Mouse (Mus musculus) adrenal gland, postnatal 4 days (tissue): ENCODE data around the gene Tctex1d1. TPM values are rescaled to one million over a fixed set of nuclear protein-coding genes. Genes with fewer than 3 reads are reported as not detected.

Source experiments
- DNase-seq, 2 experiments: peaks; one replicate each; pipeline ENCODE4 v3.0.0; 2021 to 2022; ENCODE audit warnings: low spot score in 2 of 2, mixed read lengths in 2 of 2
- total RNA-seq, 2 experiments: library from RNA; stranded (reverse); gene quantifications; 2 replicates each; pipeline ENCODE4 v1.2.3; 2021

The Tctex1d1 gene
- total RNA-seq, 2 experiments from 2014 or later: not detected

DNA sequence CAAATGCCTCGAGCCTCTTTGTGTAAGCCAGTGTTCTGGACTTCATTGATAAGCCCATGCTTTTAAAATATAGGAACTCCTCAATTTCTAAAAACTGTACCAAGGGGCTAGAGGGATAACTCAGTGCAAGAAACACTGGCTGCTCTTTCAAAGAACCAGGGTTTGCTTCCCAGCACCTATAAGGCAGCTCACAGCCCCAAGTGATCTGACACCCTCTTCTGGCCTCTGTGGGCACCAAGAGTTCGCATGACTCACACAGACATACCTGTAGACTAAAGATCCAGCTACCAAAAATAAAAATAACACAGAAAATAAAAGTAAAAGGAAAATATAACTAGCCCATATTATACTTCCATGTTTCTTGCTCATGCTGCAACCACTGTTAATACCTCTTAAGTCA is 9.3 kb downstream of the Tctex1d1 start:
- DNase-seq: no peak

DNA sequence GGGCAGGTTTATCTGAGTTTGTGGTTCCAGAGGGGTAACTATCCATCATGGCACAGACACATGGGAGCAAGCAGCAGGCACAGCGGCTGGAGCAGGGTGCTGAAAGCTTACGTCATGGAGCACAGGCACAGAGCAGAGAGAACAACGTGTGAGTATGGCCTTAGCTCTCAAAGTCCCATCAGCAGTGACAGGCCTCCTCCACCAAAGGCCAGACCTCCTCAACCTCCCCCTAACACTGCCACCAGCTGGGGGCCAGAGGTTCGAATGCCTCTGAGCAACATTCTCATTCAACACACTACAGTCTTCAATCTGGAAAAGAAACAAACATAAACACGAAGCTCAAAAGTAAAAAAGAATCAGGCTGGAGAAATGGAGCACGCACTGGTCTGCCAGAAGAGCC is 10.1 kb downstream of the Tctex1d1 start:
- DNase-seq: no peak

DNA sequence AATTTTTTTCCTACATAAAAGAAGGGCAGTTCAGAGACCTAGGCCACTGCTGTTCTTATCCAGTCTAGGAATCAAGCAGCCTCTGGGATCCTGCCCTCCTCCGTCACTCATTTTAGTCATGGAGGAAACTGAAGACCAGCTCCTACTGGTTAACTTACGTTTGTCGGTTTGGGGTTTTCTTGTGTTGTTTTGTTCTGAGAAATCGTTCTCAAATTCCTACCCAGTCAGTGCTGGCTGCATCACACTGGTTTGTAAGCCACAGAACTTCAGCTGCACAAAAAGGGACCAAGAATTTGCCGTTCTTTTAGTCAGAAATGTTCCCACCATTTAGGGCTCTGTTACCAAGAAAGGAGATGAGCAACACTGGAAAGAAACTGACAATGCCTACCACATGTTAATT is 11.0 kb downstream of the Tctex1d1 start:
- no peak for DNase-seq

DNA sequence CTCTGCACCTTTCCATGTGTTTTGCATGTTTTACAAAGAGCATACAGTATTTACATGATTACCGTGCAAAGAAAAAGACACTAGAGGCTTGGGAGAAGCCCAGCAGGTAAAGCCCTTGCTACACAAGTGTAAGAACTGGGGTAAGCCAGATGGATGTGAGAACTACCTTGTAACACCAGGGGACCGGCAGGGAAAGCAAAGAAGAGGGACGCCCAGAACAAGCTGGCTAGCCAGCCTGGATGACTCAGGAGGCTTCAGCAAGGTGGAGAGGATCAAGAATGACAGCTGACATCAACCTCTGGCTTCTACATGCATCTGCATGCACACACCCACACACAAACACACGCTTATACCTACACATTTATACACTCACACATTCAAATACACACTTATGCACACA is 11.6 kb downstream of the Tctex1d1 start:
- no peak for DNase-seq

DNA sequence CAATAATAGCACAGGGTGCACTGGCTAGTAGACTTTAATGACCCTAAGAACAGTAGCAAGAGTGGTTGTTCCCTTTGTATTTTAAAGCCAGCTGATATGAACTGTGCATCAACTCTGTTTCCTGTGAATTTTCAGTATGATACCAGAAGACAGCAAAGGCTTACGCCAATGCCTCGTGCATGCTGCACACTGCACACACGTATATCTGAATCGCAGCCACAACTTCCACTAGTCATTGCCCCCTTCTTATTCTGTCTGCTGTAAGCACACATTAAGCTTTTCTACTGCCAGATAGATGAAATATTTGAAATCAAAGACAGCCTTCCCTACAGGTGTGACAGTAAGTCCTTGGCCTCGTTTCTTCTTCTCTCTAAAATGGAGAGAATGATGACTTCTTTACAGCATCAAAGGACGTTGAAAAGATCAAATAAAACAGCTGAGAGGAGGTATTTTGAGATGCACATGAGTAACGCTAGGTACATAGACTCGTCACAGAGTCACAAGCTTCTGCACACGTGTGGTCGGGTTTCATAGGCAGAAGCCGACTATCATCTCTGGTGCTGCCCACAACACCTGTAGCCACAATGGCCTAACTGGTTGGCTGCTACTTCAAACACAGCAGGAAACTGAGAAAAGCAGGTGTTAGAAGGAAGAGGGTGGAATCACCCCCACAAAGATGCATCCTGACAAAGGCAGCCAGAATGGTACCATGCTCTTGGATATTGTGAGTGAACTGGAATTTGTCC is 12.4 kb downstream of the Tctex1d1 start:
- no peak for DNase-seq

DNA sequence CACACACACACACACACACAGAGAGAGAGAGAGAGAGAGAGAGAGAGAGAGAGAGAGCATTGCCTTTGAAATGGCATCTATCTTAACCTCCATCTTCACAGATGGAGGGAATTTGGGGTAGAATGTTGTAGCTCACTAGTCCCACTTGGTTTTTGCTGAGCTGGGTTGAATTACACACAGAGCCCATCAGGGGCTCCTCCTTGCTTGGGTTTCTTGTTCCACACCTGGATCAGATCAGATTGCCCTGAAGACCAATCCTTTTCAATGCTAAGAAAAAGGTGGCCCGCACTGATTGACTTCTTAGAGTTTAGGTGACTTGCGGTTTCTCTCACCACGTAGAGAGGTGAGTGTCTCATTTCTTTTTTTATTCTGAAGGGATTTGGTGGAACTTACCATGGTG is 13.3 kb downstream of the Tctex1d1 start:
- DNase-seq: no peak

DNA sequence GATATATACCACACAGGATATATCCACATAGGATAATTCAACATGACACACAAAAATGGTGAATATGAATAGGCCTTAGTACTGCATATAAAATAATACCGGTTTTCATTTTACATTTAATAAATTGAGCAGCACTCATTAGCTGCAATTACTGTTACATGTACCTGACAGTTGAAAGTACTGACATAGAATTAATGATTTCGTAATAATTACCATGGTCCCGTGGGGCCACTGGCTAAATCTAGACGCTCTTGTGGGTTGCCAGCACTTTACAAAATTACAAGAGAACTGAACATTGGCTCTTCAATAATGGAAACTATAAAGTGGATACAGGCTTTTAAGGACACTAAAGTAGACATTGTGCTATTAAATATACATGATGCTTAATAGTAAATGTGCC is 26.3 kb downstream of the Tctex1d1 start:
- no peak for DNase-seq

DNA sequence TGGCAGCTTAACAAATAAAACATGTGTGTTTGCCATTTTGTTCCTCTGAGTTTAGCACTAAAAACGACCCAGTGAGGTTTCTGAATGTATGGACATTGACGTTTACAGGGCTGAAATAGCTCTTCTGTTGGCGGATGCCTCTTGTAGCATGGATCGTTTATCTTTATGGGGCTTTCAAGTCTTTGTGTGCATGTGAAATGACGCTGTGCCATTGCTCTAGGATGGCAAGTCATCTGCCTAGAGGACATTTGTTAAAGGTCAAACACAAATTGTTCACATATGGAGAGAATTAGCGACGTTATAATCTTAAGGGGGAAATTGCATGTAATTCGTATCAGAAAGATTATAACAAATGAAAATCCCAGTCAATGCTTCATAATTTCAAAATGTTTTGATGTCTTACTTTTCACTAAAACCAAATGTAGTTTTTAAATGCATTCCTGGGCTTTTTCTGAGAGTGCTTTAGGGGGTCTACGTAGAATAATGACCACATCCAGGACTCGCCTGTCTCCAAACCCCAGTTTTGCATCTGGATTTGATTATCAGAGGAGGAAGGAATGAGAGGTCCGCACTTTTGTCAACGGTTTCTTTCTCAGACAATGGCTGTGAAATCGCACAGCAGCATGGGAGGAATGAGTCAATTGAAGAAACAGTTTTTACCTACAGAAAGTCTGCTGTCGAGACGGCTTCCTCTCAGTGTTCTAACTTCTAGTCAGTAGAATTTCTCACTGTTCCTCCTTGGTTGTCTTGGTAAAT is 27.0 kb downstream of the Tctex1d1 start:
- DNase-seq: no peak

DNA sequence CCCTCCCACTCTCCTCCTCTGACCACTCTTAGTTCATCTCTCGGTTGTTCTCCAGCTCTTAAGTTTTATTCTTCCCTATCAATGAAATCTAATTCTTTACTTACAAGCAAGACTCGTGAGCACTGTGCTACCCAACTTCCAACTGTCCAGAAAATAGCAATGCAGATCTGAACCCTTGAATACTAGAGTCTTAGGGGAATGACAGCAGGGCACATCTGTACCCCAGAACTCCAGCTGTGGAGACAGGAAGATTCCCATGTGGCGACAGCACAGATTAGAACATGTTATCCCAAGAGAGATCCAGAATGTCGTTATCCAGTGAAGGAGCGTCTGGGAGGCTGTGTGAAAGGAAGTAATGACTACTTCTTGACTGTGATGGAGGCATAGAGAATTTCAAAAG is 27.9 kb downstream of the Tctex1d1 start:
- no peak for DNase-seq

DNA sequence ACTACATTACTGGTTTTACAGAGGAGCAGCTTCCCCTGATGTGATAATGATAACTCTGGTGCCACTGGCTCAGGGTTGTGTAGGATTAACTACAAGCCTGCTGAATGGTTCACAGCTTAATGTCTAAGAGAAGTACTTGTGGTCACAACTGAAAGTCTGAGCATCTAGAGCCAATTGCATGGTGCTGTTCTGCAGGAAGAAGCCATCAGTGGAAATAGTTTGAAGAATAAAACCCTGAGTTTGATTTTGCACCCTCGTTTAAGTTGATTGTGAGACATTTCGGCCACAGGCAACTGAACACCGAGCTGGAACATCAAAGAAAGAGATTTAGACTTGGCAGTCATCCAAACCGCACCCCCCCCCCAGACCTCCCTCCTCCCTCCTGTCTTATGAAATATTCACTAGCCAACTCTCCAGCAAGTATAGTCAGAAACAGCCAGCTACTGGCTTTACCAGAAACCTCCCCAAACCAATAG is 28.6 kb downstream of the Tctex1d1 start:
- DNase-seq: no peak

DNA sequence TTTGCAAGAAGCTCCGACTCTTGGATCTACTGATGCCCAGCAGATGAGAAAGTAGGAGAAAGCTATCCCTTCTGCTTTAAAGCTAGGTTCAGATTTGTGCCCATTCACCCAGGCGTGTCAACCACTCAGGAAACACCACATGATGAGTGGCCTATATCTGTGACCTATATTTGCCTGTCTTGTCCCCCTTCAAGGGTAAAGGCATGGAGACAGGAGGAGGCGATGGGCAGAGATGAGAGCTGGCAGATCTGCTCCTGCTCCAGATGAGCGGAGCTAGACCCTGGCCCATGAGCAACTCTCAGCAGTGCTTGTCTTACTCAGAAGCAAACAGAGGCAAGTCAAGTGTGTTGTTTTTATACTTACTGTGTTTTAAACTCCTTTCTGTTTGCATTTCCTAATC is 32.3 kb downstream of the Tctex1d1 start:
- DNase-seq: no peak

DNA sequence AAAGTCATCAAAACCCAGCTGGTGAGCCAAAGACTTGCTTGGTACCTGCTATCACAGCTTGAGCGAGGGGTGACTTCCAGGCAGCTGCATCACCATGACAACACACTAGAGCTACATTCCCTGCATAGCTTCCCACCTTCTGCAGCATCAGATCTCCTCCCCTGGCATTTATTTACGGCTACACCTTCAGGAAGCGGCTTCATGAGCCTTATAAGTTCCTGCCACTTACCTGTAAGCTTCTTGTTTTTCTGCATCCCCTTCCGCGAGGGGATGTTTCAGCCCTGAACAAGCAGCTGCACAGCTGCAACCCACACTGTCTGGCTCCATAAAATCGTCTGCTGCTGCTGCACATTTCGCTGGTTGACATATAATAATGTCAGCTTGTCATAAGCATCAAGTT is 33.4 kb downstream of the Tctex1d1 start:
- no peak for DNase-seq

DNA sequence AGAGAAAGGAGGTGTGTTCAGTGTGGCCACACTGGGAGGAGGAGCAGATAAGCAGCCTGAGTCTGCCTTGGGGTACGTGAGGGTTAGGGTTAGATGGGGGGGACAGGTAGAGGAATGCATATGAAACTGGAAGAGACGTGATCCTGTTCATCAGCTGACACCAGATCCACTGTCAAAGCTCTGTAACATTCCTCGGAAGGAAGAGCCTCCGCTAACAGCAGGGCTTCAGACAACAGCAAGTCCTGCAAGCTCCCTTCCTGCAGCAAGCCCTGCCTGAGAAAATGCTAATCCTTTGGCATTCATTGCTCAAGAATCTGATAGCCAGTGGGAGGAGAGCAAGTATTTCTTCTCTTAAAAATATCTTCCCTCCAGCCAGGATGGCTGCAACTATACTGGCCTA is 35.1 kb downstream of the Tctex1d1 start:
- no peak for DNase-seq

DNA sequence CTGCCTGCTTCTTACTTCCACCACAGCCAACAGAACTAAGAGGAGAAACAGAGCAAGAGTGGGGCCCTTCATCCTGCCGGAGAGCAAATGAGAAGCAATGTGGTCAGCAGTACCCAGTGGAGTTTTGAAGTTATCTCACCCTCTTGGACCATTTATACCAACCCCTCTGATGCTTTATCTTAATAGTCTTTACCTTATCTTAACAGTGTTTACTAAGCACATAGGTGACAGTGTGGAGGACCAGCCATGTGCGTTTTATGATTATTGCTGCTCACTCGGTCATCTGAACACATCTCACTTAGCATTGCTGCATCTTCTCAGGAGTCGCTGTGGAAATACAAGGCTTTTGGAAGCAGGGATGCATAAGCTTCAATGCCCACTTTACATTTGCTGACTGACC is 48.2 kb downstream of the Tctex1d1 start, which contains the start of gene Insl5:
Gene Insl5, minus strand, starts transcription at position 222 of the 400 bp plus-strand sequence.
- DNase-seq: no peak

DNA sequence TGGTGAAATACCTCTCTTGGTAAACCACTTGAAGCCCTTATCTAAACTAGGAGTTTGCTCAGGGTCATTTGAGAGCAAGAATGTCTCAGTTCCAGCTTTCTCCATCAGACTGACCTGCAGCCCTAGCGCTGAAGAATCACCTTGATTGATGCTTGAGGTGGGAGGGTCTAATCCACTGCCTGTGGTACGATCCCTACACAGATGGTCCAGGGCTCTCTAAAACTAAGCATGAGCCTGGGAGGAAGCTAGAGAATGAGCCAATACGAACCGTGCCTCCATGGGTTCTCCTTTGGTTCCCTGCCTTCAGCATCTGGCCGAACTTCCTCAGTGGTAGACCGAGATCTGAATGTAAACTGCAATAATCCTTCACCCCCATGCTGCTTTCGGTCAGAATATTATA is 49.3 kb downstream of the Tctex1d1 start:
- no peak for DNase-seq

DNA sequence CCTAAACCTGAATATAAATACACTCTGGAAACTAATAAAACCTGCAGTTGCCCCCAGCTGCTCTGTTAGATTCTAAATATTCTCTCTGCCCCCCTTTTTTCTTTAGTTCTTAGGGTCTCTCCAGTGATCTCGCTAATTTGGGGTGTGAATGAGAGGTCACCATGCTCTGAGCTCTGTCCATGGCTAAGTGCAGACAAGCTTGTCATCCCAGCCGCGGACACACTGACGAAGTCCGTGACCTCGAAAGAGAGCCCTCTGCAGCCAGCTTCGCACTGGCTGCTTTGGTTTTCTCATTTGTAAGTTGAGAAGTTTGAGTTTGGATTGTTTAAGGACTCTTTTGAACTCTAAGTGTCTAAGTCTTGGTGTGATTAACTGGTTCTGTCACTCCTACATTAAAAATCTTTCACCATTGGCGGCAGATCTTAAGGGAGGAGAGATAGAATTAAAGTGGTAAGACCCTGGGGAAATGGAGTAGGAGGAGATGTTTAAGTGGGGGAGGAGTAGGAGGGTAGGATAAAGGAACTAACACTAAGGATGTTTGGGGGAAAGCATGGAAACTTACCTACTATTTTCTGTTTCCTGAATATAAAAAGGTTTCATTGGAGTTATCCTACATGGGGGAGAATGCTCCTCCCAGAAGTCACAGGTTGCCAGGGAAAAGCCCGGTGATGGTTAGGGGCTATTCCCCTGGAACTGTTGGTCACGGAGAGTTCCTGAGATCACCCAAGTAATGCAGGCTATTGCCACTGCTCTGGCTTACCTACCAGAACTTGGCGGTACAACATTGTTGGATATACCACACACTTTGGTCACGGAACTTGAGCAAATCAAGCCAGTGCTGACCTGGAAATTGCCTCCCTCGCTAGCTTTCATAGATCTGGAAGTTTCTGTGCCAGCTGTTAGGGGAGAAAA is 50.0 kb downstream of the Tctex1d1 start:
- no peak for DNase-seq

DNA sequence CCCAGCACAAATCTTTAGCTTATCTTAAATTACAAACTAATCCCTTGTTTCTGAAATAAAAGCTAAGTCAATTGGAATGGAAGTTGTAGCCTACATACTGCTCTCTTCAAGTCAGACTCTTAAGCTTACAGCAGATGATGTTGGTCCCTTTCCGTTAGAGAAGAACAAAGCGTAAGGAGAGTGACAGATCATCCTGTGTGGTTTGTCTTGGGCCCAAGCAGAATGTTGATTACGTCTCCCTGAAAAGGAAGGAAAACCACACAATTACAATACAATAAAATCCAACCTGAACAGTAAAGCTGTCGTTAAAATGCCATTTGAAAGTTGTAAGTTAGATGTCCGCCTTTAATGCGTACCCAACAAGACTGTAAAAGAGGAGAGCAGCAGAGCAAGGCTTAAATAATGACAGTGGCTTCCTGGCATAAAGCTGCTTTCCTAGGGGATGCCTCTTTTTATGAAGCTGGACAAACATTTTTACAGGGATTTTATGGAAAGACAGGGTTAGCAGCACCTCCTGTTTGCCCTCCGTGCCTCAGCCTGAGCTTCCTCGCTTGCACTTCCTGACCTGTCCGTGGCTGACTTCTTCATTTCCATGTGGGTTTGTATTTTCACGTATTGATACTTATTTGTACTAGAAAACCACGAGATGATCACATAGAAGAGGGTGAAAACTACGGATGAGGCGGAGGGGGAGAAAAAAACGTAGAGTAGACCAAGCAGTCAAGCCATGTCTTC is 60.9 kb downstream of the Tctex1d1 start:
- DNase-seq: no peak

DNA sequence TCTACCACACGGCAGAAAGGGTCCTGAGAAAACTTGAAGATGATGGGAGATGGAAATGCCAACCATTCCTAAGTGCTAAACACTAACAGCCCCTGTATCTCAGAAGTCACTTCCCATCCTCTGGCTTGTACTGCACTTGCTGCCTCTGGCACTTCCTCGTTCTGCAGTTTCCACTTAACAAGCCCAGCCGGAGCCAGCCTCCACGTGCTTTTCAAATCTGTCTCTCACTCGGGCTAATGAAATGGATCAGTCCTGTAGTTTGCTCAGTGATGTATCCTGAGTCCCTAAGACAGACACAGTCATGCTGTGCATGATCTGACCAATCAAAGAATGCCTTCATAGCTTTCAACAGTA is 61.4 kb downstream of the Tctex1d1 start:
- no peak for DNase-seq

DNA sequence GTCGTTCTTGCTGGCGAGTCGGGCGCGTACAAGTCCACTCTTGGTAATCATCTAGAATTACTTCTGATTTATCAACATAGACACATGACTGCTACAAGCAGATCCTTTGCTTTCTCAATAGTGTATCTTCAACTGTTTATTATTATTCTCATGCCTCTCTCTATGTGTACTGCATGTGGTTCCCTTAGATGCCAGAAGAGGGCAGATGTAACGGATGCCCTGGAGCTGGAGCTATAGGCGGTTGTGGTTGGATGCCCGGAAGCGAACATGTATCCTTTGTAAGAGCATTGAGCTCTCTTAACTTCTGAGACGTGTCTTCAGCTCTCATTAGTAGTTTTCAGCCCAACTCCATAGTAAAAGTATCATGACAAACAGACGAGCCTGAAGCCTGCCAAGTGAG is 64.6 kb downstream of the Tctex1d1 start:
- DNase-seq: no peak

DNA sequence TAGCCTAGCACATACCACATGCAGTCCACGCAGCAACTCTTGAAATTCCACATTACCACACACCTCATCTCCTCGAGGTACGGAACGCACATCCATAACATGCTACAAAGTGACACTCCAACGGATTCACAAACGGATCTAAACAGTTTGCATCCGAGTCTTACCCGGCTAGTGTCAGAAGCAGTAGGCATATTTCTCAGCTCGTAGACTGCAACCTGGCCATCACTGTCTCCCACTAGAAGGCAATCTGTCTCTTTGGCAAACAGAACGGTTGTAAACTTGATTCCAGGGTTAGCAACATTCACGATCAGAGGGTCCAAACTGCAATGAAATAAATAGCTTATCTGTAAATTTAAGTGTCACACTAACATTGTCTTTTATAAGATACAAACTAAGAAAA is 69.6 kb downstream of the Tctex1d1 start:
- DNase-seq: no peak
